Mouse (Mus musculus) CD4-positive helper T cell, adult 2 months (primary cell): Measurements from ENCODE around the gene Brk1.
A peak's percentile ranks its signal among the peaks of the same experiment; 100 is the strongest.

Experiments
- DNase-seq: peaks from one replicate; pipeline ENCODE4 v3.0.0-alpha.2; 2012; ENCODE audit warnings: low read depth, missing footprints, low spot score

The Brk1 gene

GRCm38 (mm10) chr6:113659648-113660491 lies 55.3 kb downstream of the Brk1 start:
- no peak for DNase-seq

GRCm38 (mm10) chr6:113660492-113661352 lies 56.1 kb downstream of the Brk1 start:
- peak; percentile 71 for DNase-seq

GRCm38 (mm10) chr6:113661353-113662241 lies 57.0 kb downstream of the Brk1 start:
- peak; percentile 79 for DNase-seq

GRCm38 (mm10) chr6:113662964-113663700 lies 58.6 kb downstream of the Brk1 start:
- DNase-seq: peak; percentile 38

- DNase-seq: no peak
Measured at GRCm38 (mm10) chr6:113664305-113664704, 59.7 kb downstream of the Brk1 start.
